Mouse (Mus musculus) heart, postnatal 25 days (tissue): ENCODE results near the gene Mog. TPM values are rescaled to one million over a fixed set of nuclear protein-coding genes. Genes with fewer than 3 reads are reported as not detected.
"Not testable (repeated sequence)": the region's sequence is repeated elsewhere in the genome, so short reads cannot be mapped to it uniquely, and the experiment has no call there.

Source experiments
- DNase-seq: peaks from one replicate; pipeline ENCODE4 v3.0.0; 2022; ENCODE audit warnings: low spot score
- intact Hi-C: fragments of 180-260 bp; cut with DNase I; formaldehyde crosslinking; loops from one replicate; pipeline ENCODE4 v1.15.1; 2025
- total RNA-seq, 2 experiments: library from RNA; stranded (reverse); gene quantifications; 2 replicates each; pipeline ENCODE4 v1.2.3; 2021

Mog gene
- total RNA-seq, 2 experiments from 2014 or later = not detected

- peak; percentile 17 for DNase-seq
- intact Hi-C loops = loop anchor here (2.0 to 5.0 kb wide), 5 partner anchors 44 to 224 kb away; partner anchors contain the start of genes Trim40, Zfp57, Znrd1 and Znrd1as
Measured at GRCm38 (mm10) chr17:37046312-37047112, 23.3 kb upstream of the Mog start.

- intact Hi-C loops = loop anchor here (2.0 to 5.0 kb wide), 5 partner anchors 43 to 223 kb away; partner anchors contain the start of genes Trim40, Zfp57, Znrd1 and Znrd1as
- DNase-seq = peak; percentile 68
Measured at GRCm38 (mm10) chr17:37045611-37046311, 22.6 kb upstream of the Mog start, which contains the start of gene Gabbr1. Gene Gabbr1 (plus strand): TSS chr17:37045966.

GRCm38 (mm10) chr17:37044651-37045244 is 21.6 kb upstream of the Mog start:
- DNase-seq = no peak
- intact Hi-C loops = loop anchor here (5.0 kb wide), 4 partner anchors 42 to 222 kb away; partner anchors contain the start of genes Trim40, Zfp57, Znrd1 and Znrd1as

GRCm38 (mm10) chr17:37039127-37039894 is 16.1 kb upstream of the Mog start:
- no peak for DNase-seq
- intact Hi-C loops = no loop called here

- no peak for DNase-seq
Measured at GRCm38 (mm10) chr17:37029162-37029561, 6.0 kb upstream of the Mog start.

GRCm38 (mm10) chr17:37028683-37029120 is 5.5 kb upstream of the Mog start:
- intact Hi-C loops = no loop called here

More at GRCm38 (mm10) chr17:37029162-37029561, 6.0 kb upstream of the Mog start:
- intact Hi-C loops = no loop called here

GRCm38 (mm10) chr17:37028212-37028611 is 5.0 kb upstream of the Mog start:
- intact Hi-C loops = no loop called here
- DNase-seq = no peak

More at GRCm38 (mm10) chr17:37028683-37029120, 5.5 kb upstream of the Mog start:
- DNase-seq = peak; percentile 72

GRCm38 (mm10) chr17:37027486-37027885 is 4.3 kb upstream of the Mog start:
- DNase-seq = no peak
- intact Hi-C loops = no loop called here

- intact Hi-C loops = no loop called here
- no peak for DNase-seq
Measured at GRCm38 (mm10) chr17:37026425-37026824, 3.2 kb upstream of the Mog start.

GRCm38 (mm10) chr17:37019242-37019641 is 4.0 kb downstream of the Mog start:
- intact Hi-C loops, DNase-seq: not testable (repeated sequence)

GRCm38 (mm10) chr17:37018328-37018727 is 4.9 kb downstream of the Mog start:
- intact Hi-C loops = no loop called here
- DNase-seq = no peak

- DNase-seq = no peak
- intact Hi-C loops = no loop called here
Measured at GRCm38 (mm10) chr17:37016333-37016732, 6.9 kb downstream of the Mog start.

- intact Hi-C loops = no loop called here
- DNase-seq = no peak
Measured at GRCm38 (mm10) chr17:37012141-37012540, 11.1 kb downstream of the Mog start.

- no peak for DNase-seq
- intact Hi-C loops = no loop called here
Measured at GRCm38 (mm10) chr17:37011719-37012118, 11.5 kb downstream of the Mog start.

GRCm38 (mm10) chr17:37009460-37010042 is 13.6 kb downstream of the Mog start:
- intact Hi-C loops = no loop called here
- no peak for DNase-seq

GRCm38 (mm10) chr17:37008161-37008560 is 15.0 kb downstream of the Mog start:
- intact Hi-C loops = no loop called here
- DNase-seq = no peak

GRCm38 (mm10) chr17:37003366-37003765 is 19.8 kb downstream of the Mog start:
- DNase-seq = no peak
- intact Hi-C loops = loop anchor here (5.0 kb wide), 1 partner anchor 44 kb away; the partner anchor contains the start of gene Gabbr1

- intact Hi-C loops = loop anchor here (5.0 kb wide), 1 partner anchor 45 kb away; the partner anchor contains the start of gene Gabbr1
- DNase-seq = peak; percentile 23
Measured at GRCm38 (mm10) chr17:37002364-37003330, 20.6 kb downstream of the Mog start.
